Mouse (Mus musculus) adipocyte (in vitro differentiated cells): ENCODE data around the gene Ccdc61.

Source experiments
- DNase-seq: peaks from one replicate; pipeline ENCODE4 v3.0.0-alpha.2; 2016; ENCODE audit warnings: low spot score

The Ccdc61 gene

DNA sequence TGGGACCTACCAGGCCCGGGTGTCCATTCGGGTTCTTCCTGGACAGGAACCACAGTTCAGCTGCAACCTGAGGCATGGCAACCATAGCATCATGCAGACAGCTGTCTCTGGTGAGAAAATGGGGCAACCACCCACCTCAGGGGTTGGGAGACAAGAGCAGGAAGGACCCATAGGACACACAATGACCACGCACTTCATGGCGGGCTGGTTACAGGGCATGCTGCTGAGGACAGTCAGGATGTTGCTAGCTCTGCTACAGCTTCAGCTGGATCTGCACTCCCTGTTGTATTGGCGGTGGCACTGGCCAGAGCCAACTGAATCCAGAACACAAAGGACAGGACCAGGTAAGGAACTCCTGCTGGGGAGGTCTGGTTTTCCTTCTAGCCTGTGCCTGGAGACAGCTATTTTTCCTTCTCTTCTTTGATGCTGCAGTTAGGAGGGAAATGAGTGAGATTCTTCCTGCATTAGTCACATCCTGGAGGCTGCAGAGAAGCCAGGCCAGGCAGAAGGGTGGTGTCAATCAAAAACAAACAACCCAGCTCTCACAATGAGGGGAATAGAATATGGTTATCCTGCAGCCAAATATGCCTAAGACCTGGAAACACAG is 51.8 kb downstream of the Ccdc61 start:
- DNase-seq, result no peak

GRCm38 (mm10) chr7:18848395-18848794 is 61.8 kb downstream of the Ccdc61 start:
- DNase-seq, result no peak

GRCm38 (mm10) chr7:18844811-18845210 is 65.4 kb downstream of the Ccdc61 start:
- DNase-seq, result no peak

DNA sequence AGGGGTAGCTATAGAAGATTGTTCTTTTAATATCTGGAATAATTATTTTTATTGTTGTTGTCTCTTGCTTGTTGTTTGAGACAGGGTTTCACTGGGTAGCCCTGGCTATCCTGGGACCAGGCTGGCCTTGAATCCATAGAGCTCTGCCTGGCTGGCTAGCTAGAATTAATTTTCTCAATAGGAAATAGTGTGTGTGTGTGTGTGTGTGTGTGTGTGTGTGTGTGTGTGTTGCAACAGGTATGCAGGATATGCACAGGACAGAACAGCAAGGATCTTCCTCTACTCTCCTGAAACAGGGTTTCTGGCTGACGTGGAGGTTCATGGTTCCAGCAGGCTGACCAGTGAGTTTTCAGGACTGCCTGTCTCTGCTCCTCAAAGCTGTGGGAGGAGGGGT is 69.0 kb downstream of the Ccdc61 start:
- no peak for DNase-seq
